Mouse (Mus musculus) heart, postnatal 0 days (tissue): ENCODE measurements around the gene Cry1.

Source experiments
- CTCF ChIP-seq: IDR thresholded peaks from 2 replicates; pipeline ENCODE4 v1.5.1; 2016; ENCODE audit warnings: antibody characterized with exemption, control low read depth, low read depth
- EP300 ChIP-seq: IDR thresholded peaks from 2 replicates; pipeline ENCODE4 v1.6.1; 2016; ENCODE audit warnings: antibody characterized with exemption, low read depth

DNA sequence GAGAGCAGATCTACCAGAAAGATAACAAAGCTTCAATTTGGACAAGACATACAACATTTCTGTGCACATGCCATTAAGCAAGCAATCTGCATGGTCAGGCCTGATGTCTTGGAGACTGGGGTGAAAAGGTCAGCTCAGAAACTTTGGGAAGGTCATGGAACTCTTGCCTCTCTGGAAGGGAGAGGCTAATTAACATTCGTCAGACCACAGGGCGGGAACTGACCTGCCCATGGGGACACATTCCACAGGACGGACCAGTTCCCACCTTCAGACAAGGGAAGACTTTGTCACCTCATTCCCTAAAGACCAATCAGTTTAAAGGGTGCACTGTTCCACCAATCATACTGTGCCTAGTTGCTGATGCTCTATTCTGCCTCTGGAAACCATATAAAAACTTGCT, 25.3 kb upstream of the Cry1 start:
- TF ChIP-seq CTCF (no peak), EP300 (no peak)
